Mouse (Mus musculus): ENCODE data around the gene Ubash3a. TPM values are rescaled to one million over a fixed set of nuclear protein-coding genes. Genes with fewer than 3 reads are reported as not detected.
"Not testable (repeated sequence)": the region's sequence is repeated elsewhere in the genome, so short reads cannot be mapped to it uniquely, and the experiment has no call there.

Ubash3a gene
- polyA plus RNA-seq, 1 experiment, result not detected

DNA sequence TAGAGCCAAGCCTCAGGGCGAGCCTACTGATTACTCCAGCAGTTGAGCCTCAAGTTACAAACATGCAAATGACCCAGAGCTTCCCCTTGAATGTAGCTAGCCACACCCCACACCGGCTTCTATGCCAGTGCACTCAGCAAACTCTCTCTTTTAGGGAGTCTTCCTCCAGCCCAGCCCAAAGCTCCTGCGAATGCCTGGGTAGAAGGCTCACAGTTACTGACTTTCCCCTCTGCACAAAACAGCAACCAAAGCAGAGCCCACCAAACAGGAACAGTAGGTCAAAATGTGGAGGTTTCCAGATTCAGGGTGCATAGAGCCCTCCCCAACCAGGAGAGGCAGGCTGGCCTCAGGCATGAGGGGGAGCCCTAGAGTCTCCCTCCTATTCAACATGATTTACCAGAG is 57.5 kb downstream of the Ubash3a start:
- no peaks in the 10 kb centered on the region for H3K4me1 ChIP-seq (ENCODE audit: control insufficient read depth, insufficient read depth, low read length)
- H3K4me3 ChIP-seq (ENCODE audit: insufficient read depth, low read length), result no peak overlapping the region
- no peak for TF ChIP-seq CTCF (IDR thresholded peaks at IDR 0.05; ENCODE audit: extremely low read depth, insufficient read depth, low read length)
- TF ChIP-seq POLR2A (IDR thresholded peaks at IDR 0.05; ENCODE audit: extremely low read depth, insufficient read depth, low read length), result no peak
- H3K27ac ChIP-seq (ENCODE audit: insufficient read depth, low read length), result no peak overlapping the region

DNA sequence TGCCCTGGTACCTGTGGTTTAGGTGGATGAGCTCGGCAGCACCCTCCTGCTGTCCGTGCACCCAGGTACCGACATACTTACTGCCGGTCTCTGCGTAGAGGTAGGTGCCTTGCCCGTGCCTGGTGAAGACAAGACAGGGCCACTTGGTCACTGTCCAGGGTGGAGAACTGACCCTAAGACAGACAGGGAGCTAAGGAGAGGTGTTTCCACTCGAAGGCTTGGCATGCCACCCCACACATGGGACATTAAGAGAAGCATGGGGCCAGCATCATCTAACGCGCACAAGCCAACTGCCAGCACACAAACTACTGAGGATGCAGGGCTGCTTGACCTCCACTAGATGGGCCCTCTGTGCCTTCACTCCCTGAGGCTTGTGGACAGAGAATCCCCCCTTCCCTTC is 58.2 kb downstream of the Ubash3a start:
- H3K4me1 ChIP-seq (ENCODE audit: control insufficient read depth, insufficient read depth, low read length), result no peaks in the 10 kb centered on the region
- no peak overlapping the region for H3K27ac ChIP-seq (ENCODE audit: insufficient read depth, low read length)
- TF ChIP-seq CTCF (IDR thresholded peaks at IDR 0.05; ENCODE audit: extremely low read depth, insufficient read depth, low read length) (no peak), POLR2A (IDR thresholded peaks at IDR 0.05; ENCODE audit: extremely low read depth, insufficient read depth, low read length) (no peak)
- H3K4me3 ChIP-seq (ENCODE audit: insufficient read depth, low read length), result no peak overlapping the region

- Histone ChIP-seq H3K4me3 (ENCODE audit: insufficient read depth, low read length) (no peak overlapping the region), H3K4me1 (ENCODE audit: control insufficient read depth, insufficient read depth, low read length) (no peaks in the 10 kb centered on the region), H3K27ac (ENCODE audit: insufficient read depth, low read length) (no peak overlapping the region)
- TF ChIP-seq POLR2A (IDR thresholded peaks at IDR 0.05; ENCODE audit: extremely low read depth, insufficient read depth, low read length), result no peak
- TF ChIP-seq CTCF (IDR thresholded peaks at IDR 0.05; ENCODE audit: extremely low read depth, insufficient read depth, low read length), result no peak
These were observed 58.8 kb downstream of the Ubash3a start for GRCm38 (mm10) chr17:31266321-31266950.

DNA sequence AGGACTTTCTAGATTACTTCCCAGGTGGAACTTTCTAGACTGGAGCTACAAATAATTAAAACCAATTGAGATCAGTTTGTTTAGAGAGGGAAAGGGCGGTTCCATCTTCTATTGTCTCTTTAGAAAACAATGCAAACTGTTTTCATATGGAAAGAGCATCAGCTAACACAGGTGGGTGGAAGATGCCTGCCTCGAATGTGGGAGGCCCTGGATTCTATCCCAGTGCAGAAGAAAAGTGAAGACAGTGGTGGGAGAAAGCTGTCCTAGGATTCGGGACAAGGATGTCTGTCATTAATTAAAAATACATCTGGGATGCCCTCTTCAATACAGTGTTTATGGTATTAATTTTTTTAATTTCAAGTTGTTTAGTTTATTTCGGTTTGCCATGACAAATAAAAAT is 59.5 kb downstream of the Ubash3a start:
- TF ChIP-seq CTCF (IDR thresholded peaks at IDR 0.05; ENCODE audit: extremely low read depth, insufficient read depth, low read length), result no peak
- no peak for TF ChIP-seq POLR2A (IDR thresholded peaks at IDR 0.05; ENCODE audit: extremely low read depth, insufficient read depth, low read length)
- Histone ChIP-seq H3K4me3 (ENCODE audit: insufficient read depth, low read length) (no peak overlapping the region), H3K4me1 (ENCODE audit: control insufficient read depth, insufficient read depth, low read length) (no peaks in the 10 kb centered on the region)

GRCm38 (mm10) chr17:31267603-31268002 is 59.9 kb downstream of the Ubash3a start:
- TF ChIP-seq POLR2A (IDR thresholded peaks at IDR 0.05; ENCODE audit: extremely low read depth, insufficient read depth, low read length) (no peak), CTCF (IDR thresholded peaks at IDR 0.05; ENCODE audit: extremely low read depth, insufficient read depth, low read length) (no peak)
- H3K4me1 ChIP-seq (ENCODE audit: control insufficient read depth, insufficient read depth, low read length), result no peaks in the 10 kb centered on the region
- H3K4me3 ChIP-seq (ENCODE audit: insufficient read depth, low read length), result no peak overlapping the region
- H3K27ac ChIP-seq (ENCODE audit: insufficient read depth, low read length), result no peak overlapping the region

More for the DNA sequence above, 59.5 kb downstream of the Ubash3a start:
- no peak overlapping the region for H3K27ac ChIP-seq (ENCODE audit: insufficient read depth, low read length)

GRCm38 (mm10) chr17:31268016-31268415 is 60.3 kb downstream of the Ubash3a start:
- H3K27ac ChIP-seq (ENCODE audit: insufficient read depth, low read length), result no peak overlapping the region

GRCm38 (mm10) chr17:31269761-31270160 is 62.1 kb downstream of the Ubash3a start:
- no peak for TF ChIP-seq CTCF (IDR thresholded peaks at IDR 0.05; ENCODE audit: extremely low read depth, insufficient read depth, low read length)
- no peak for TF ChIP-seq POLR2A (IDR thresholded peaks at IDR 0.05; ENCODE audit: extremely low read depth, insufficient read depth, low read length)
- H3K4me1 ChIP-seq (ENCODE audit: control insufficient read depth, insufficient read depth, low read length), result no peaks in the 10 kb centered on the region
- no peak overlapping the region for H3K27ac ChIP-seq (ENCODE audit: insufficient read depth, low read length)
- no peak overlapping the region for H3K4me3 ChIP-seq (ENCODE audit: insufficient read depth, low read length)

More at GRCm38 (mm10) chr17:31268016-31268415, 60.3 kb downstream of the Ubash3a start:
- H3K4me3 ChIP-seq (ENCODE audit: insufficient read depth, low read length), result no peak overlapping the region
- no peaks in the 10 kb centered on the region for H3K4me1 ChIP-seq (ENCODE audit: control insufficient read depth, insufficient read depth, low read length)
- TF ChIP-seq CTCF (IDR thresholded peaks at IDR 0.05; ENCODE audit: extremely low read depth, insufficient read depth, low read length), result no peak
- TF ChIP-seq POLR2A (IDR thresholded peaks at IDR 0.05; ENCODE audit: extremely low read depth, insufficient read depth, low read length), result no peak

DNA sequence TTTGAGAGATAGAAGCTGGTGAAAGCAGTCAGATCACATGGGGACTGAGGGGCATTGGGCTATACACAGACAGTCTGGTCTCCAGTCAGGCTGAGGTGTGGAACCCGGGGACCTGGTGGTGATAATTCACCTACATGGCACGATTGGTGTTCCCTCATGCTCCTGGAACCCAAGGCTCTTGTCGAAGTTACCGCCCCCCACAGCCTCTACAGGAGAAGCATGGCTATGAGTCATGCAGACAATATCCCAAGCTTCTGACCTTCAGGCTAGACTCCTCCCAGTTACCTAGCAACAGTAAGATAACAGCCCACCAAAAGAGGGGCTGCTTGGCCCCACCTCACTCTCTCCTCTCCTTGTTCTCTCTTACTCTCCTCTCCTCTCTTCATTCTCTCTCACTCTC is 62.6 kb downstream of the Ubash3a start:
- Histone ChIP-seq H3K4me1 (ENCODE audit: control insufficient read depth, insufficient read depth, low read length) (no peaks in the 10 kb centered on the region), H3K27ac (ENCODE audit: insufficient read depth, low read length) (no peak overlapping the region), H3K4me3 (ENCODE audit: insufficient read depth, low read length) (no peak overlapping the region)
- TF ChIP-seq POLR2A (IDR thresholded peaks at IDR 0.05; ENCODE audit: extremely low read depth, insufficient read depth, low read length) (no peak), CTCF (IDR thresholded peaks at IDR 0.05; ENCODE audit: extremely low read depth, insufficient read depth, low read length) (no peak)

DNA sequence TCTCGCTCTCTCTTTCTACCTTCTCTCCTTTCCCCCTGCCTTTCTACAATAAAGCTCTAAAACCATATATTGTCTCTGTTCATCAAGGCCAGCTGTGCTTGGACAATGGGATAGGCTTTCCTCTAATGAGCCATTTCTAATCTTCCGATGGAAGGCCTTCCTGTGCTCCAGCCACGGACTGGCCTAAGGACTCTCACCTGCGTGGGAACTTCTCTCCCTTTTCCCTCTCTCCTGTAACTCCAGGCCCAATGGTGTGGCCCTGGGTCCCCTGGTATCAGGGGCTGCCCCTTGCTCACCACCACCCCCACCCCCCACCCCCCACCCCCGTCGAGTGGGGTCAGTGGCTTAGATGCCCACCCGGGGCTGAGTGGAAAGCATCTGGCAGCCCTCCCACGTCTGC is 63.1 kb downstream of the Ubash3a start:
- H3K4me3 ChIP-seq (ENCODE audit: insufficient read depth, low read length); H3K27ac ChIP-seq (ENCODE audit: insufficient read depth, low read length); H3K4me1 ChIP-seq (ENCODE audit: control insufficient read depth, insufficient read depth, low read length): not testable (repeated sequence)

GRCm38 (mm10) chr17:31271136-31271851 is 63.6 kb downstream of the Ubash3a start:
- H3K27ac ChIP-seq (ENCODE audit: insufficient read depth, low read length), result no peak overlapping the region
- no peaks in the 10 kb centered on the region for H3K4me1 ChIP-seq (ENCODE audit: control insufficient read depth, insufficient read depth, low read length)
- TF ChIP-seq CTCF (IDR thresholded peaks at IDR 0.05; ENCODE audit: extremely low read depth, insufficient read depth, low read length) (no peak), POLR2A (IDR thresholded peaks at IDR 0.05; ENCODE audit: extremely low read depth, insufficient read depth, low read length) (no peak)
- no peak overlapping the region for H3K4me3 ChIP-seq (ENCODE audit: insufficient read depth, low read length)
